Mouse (Mus musculus) spleen, adult 18-20 months (tissue): ENCODE results near the gene Ank2.

ENCODE experiments used
- DNase-seq, 2 experiments: peaks; one replicate each; pipeline ENCODE4 v3.0.0; 2022; ENCODE audit warnings: mixed read lengths in 2 of 2

Ank2 gene

DNA sequence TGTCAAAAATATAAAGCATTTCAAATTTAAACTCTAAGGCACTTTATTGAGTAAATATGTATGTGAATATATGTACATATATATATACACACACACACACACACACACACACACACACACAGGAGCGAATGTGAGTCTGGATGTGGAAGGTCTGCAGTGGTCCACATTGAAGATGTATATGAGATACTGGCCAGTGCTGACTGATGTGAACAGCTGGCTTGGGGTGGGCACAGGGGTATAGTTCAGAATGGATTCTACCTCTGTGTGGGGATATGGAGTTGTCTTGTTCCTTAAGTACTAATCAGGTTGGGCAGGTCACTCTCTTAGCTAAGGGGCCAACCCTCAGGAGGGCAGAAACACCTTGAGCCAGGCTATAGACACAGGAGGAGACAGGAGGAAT is 397.8 kb downstream of the Ank2 start:
- DNase-seq: no peak

GRCm38 (mm10) chr3:127097745-127098144 is 401.4 kb downstream of the Ank2 start:
- DNase-seq: no peak

GRCm38 (mm10) chr3:127097106-127097505 is 402.0 kb downstream of the Ank2 start:
- no peak for DNase-seq

DNA sequence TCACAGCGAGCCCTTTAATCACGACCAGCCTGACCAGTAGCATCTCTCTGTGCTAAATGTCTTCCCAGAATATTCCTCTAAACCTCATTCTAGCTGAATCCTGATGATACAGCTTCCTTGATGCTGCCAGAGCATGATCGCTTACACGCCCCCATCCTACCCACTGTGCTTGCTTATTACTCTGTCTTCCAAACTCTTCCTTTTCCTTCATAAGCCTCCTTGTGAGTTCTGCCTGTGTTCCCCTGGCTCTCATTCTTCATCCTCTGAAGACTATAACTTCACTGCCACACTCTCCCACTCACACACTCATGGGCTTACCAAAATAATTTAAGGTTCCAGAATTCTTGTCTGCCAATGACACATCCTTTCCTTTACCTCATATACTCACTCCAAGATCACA is 405.5 kb downstream of the Ank2 start:
- no peak for DNase-seq

- DNase-seq: no peak
These were observed 411.6 kb downstream of the Ank2 start for GRCm38 (mm10) chr3:127087574-127087973.

DNA sequence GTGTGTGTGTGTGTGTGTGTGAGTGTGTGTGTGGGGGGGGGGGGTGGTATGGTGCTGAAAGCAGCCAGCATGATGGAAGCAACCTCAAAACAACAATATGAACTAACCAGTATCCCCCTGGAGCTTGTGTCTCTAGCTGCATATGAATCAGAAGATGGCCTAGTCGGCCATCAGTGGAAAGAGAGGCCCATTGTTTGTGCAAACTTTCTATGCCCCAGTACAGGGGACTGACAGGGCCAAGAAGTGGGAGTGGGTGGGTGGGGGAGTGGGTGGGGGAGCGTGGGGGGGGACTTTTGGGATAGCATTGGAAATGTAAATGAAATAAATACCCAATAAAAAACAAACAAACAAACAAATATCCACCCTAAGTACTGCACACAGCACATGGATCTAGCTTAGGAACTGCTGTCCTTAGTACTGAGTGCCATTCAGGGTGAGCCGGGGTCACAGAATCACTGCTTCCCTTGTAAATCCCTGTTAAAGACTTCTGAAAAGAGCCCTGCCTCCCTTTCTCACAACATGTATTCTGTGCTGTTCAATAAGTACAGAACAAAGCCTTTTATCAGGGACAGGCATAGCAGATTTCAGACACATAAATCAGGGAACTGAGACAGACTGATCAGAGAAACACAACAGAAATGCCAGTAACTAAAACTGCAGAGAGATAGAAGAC is 412.2 kb downstream of the Ank2 start:
- no peak for DNase-seq

DNA sequence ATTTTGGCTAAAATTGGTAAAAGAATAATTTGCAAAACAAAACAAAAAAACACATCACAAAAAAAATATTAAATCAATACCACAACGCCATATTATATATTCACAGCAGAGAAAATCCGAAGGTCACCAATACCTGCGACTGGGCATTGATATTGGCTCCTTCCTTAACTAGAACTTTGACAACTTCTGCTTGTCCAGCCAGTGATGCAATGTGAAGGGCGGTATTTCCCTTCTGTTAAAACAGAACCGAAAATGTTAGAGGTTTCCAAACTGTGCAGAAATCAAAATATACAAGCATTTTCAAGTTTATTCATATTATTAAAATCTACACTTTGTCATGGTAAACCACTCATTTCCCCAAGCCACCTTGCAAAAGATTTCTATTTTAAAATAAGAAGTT is 421.8 kb downstream of the Ank2 start:
- no peak for DNase-seq

GRCm38 (mm10) chr3:127075531-127076280 is 423.4 kb downstream of the Ank2 start:
- no peak for DNase-seq

- DNase-seq: no peak
These were observed 427.7 kb downstream of the Ank2 start for GRCm38 (mm10) chr3:127071471-127071870.

DNA sequence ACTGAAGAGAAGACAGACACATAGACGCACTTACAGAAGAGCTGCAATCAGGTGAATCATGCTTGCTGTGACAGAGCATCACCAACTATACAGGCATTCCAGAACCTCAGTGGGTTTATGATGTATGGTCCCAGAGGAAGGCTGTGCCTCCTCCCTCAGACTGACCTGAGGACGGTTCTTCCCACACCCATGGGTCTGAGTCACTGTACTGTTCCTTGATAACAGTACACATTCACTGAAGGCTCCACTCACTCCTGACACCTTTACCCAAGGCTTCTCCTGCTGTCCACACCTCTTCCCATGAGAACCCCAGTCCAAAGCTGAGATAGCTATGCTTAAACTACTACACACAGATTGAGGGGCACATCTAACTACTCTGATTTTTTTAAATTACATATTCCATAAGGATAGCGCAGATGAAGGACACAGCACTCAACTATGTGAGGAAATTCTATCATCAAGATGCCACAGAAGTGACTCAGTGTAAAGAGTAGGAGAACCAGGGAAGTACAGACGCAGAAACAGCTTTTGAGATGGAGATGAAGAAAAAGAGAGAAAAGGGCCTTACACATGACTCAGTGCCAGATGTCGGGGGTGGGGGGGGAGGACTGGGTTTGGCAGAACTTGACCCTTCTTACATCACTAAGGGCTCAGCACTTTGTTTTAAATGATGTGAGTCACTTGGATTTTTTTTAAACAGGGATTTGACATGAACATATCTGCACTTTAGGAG is 435.3 kb downstream of the Ank2 start:
- DNase-seq: no peak

DNA sequence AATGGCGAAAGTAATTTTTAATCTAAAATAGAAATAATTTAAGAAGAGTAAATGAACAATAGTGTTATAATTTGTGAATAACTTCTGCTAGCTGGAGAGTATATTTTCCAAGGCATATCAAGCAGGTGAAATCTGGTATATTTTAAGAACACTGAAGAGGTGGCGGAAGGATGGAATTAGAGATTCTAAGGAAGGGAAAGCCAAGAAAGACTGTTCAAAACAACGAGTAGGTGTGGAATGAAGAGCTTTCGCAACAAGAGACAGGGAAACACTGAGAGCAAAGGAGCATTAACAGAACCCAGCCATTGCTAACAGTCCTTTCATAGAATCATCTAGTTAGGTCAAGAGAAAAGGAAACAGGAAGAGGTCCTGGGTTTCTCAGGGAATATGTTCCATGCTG is 439.5 kb downstream of the Ank2 start:
- no peak for DNase-seq

- DNase-seq: no peak
These were observed 457.9 kb downstream of the Ank2 start for GRCm38 (mm10) chr3:127041288-127041687.

DNA sequence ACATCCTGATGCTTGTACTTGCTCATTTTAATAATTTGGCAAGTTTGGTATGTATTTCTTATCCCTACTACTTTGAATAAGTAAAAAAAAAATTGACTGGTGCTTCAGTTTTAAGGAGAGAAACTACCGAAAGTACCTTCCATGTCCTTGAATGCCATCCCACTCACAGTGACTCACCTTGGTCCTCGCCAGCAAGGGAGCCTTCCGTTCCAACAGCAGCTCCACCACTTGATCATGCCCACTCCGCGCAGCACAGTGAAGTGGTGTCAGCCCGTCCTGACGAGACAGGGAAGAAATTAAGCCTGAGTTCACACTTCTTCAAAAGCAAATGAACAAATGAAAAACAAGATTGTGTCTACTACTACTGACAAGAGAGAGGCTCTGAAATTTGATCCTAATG is 460.6 kb downstream of the Ank2 start:
- DNase-seq: no peak

- DNase-seq: no peak
These were observed 463.0 kb downstream of the Ank2 start for GRCm38 (mm10) chr3:127036118-127036517.

GRCm38 (mm10) chr3:127035540-127035939 is 463.6 kb downstream of the Ank2 start:
- no peak for DNase-seq

- DNase-seq: no peak
These were observed 464.2 kb downstream of the Ank2 start for GRCm38 (mm10) chr3:127034983-127035382.

DNA sequence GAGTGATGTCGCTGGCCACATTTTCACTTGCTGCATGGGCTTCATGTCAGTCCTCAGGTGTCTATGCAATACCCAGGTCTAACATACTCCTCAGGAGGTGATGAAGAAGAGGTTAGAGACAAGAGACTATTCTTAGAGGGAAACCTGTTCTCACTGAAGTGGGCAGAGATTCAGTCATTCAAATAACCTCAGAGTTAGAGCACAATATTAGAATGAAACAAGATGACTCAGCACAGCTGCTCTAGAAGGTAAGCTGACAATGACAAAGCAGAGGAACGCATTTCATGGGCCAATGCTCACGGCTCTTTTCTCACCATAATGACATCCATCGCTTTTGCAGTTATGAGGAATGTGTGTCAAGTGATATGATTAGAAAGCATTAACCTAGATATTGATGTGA is 475.2 kb downstream of the Ank2 start:
- DNase-seq: no peak

GRCm38 (mm10) chr3:127020167-127020566 is 479.0 kb downstream of the Ank2 start:
- DNase-seq: no peak

DNA sequence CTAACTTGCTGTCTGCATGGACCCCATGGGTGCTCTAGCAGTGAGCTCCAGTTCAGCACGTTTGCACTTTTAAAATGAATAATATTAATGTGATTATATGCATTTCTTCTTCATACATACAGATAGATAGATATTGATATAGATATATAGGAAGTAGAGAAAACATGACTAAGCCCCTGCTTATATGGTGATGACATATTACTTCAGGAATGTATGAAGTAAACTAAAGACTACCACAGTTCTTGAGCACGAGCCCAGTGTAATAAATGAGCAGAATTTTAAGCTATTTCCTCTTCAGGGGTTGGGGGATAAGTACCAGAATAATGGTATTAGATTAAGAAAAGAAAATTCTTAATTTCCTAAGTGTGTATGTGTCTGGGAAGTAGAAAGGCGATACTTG is 479.4 kb downstream of the Ank2 start:
- DNase-seq: no peak

GRCm38 (mm10) chr3:127019109-127019508 is 480.0 kb downstream of the Ank2 start:
- DNase-seq: no peak

GRCm38 (mm10) chr3:127017523-127017922 is 481.6 kb downstream of the Ank2 start:
- no peak for DNase-seq

GRCm38 (mm10) chr3:127015596-127015995 is 483.6 kb downstream of the Ank2 start:
- no peak for DNase-seq

DNA sequence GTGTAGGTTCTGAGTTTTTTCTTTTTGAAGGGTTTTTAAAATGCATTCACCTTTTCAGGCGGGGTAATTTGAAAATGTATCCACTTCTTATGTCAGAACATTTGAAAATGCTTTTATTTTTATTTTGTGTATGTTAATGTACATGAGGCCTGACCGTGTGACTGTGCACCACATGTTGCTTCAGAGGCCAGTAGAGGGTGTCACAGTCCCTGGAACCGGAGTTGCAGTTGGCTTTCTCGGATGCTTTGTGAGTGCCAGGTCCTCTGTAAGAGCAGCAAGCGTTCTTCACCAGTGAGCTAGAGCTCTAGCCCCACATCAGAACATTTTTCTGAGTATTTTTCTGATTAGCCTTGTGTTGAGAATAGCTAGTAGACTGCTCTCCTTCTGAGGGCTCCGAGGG is 484.0 kb downstream of the Ank2 start:
- DNase-seq: no peak

GRCm38 (mm10) chr3:127013976-127014375 is 485.2 kb downstream of the Ank2 start:
- no peak for DNase-seq
